Mouse (Mus musculus): Measurements from ENCODE around the gene Adgrl4.

Gene Adgrl4

GRCm38 (mm10) chr3:151488853-151489252, 51.2 kb downstream of the Adgrl4 start:
- DNase-seq (ENCODE audit: extremely low read depth, low read depth, low spot score), result no peak

GRCm38 (mm10) chr3:151505606-151506005, 67.9 kb downstream of the Adgrl4 start:
- no peak for DNase-seq (ENCODE audit: extremely low read depth, low read depth, low spot score)

GRCm38 (mm10) chr3:151511184-151511583, 73.5 kb downstream of the Adgrl4 start:
- no peak for DNase-seq (ENCODE audit: extremely low read depth, low read depth, low spot score)

- DNase-seq (ENCODE audit: extremely low read depth, low read depth, low spot score), result no peak
Observed at GRCm38 (mm10) chr3:151547182-151547581, 109.5 kb downstream of the Adgrl4 start.

GRCm38 (mm10) chr3:151551002-151551401, 113.3 kb downstream of the Adgrl4 start:
- DNase-seq (ENCODE audit: extremely low read depth, low read depth, low spot score), result no peak

- no peak for DNase-seq (ENCODE audit: extremely low read depth, low read depth, low spot score)
Observed at GRCm38 (mm10) chr3:151556635-151557034, 118.9 kb downstream of the Adgrl4 start.

GRCm38 (mm10) chr3:151557125-151557524, 119.4 kb downstream of the Adgrl4 start:
- DNase-seq (ENCODE audit: extremely low read depth, low read depth, low spot score), result no peak

GRCm38 (mm10) chr3:151557607-151558006, 119.9 kb downstream of the Adgrl4 start:
- DNase-seq (ENCODE audit: extremely low read depth, low read depth, low spot score), result no peak

GRCm38 (mm10) chr3:151558374-151558773, 120.7 kb downstream of the Adgrl4 start:
- DNase-seq (ENCODE audit: extremely low read depth, low read depth, low spot score), result no peak

- no peak for DNase-seq (ENCODE audit: extremely low read depth, low read depth, low spot score)
Observed at GRCm38 (mm10) chr3:151565664-151566621, 128.3 kb downstream of the Adgrl4 start.

GRCm38 (mm10) chr3:151566629-151567028, 128.9 kb downstream of the Adgrl4 start:
- no peak for DNase-seq (ENCODE audit: extremely low read depth, low read depth, low spot score)

- DNase-seq (ENCODE audit: extremely low read depth, low read depth, low spot score), result no peak
Observed at GRCm38 (mm10) chr3:151567541-151567940, 129.9 kb downstream of the Adgrl4 start.

GRCm38 (mm10) chr3:151572089-151572488, 134.4 kb downstream of the Adgrl4 start:
- no peak for DNase-seq (ENCODE audit: extremely low read depth, low read depth, low spot score)

GRCm38 (mm10) chr3:151575292-151575691, 137.6 kb downstream of the Adgrl4 start:
- no peak for DNase-seq (ENCODE audit: extremely low read depth, low read depth, low spot score)

GRCm38 (mm10) chr3:151576155-151576554, 138.5 kb downstream of the Adgrl4 start:
- no peak for DNase-seq (ENCODE audit: extremely low read depth, low read depth, low spot score)

GRCm38 (mm10) chr3:151591904-151592303, 154.2 kb downstream of the Adgrl4 start:
- DNase-seq (ENCODE audit: extremely low read depth, low read depth, low spot score), result no peak
